Mouse (Mus musculus) gastrocnemius, postnatal 25 days (tissue): ENCODE measurements around the gene Cox6b1. TPM values are rescaled to one million over a fixed set of nuclear protein-coding genes. Genes with fewer than 3 reads are reported as not detected.

ENCODE experiments used
- DNase-seq: peaks from one replicate; pipeline ENCODE4 v3.0.0; 2022
- total RNA-seq, 2 experiments: library from RNA; stranded (reverse); gene quantifications; 1 replicate in 1 of 2; 2 replicates in 1 of 2; pipeline ENCODE4 v1.2.3; 2021

Gene Cox6b1
- total RNA-seq, 2 experiments from 2014 or later = 1,459 to 1,684 TPM

- DNase-seq = no peak
These were observed 15.9 kb downstream of the Cox6b1 start for GRCm38 (mm10) chr7:30610043-30610442.

- no peak for DNase-seq
These were observed 17.5 kb downstream of the Cox6b1 start for GRCm38 (mm10) chr7:30608476-30608875.

GRCm38 (mm10) chr7:30607706-30608309 is 18.1 kb downstream of the Cox6b1 start:
- DNase-seq = no peak

- no peak for DNase-seq
These were observed 21.0 kb downstream of the Cox6b1 start for GRCm38 (mm10) chr7:30604944-30605343.

- DNase-seq = no peak
These were observed 21.5 kb downstream of the Cox6b1 start for GRCm38 (mm10) chr7:30604424-30604823.

- no peak for DNase-seq
These were observed 23.4 kb downstream of the Cox6b1 start for GRCm38 (mm10) chr7:30602583-30602982.

GRCm38 (mm10) chr7:30600651-30601050 is 25.3 kb downstream of the Cox6b1 start:
- no peak for DNase-seq

GRCm38 (mm10) chr7:30599933-30600353 is 26.0 kb downstream of the Cox6b1 start:
- peak; percentile 81 for DNase-seq

- no peak for DNase-seq
These were observed 27.2 kb downstream of the Cox6b1 start, which contains the start of gene Zbtb32 for GRCm38 (mm10) chr7:30598786-30599185. Gene Zbtb32, minus strand, starts transcription at chr7:30598909.

GRCm38 (mm10) chr7:30596811-30597210 is 29.1 kb downstream of the Cox6b1 start:
- DNase-seq = no peak

GRCm38 (mm10) chr7:30596093-30596492 is 29.9 kb downstream of the Cox6b1 start:
- DNase-seq = no peak

GRCm38 (mm10) chr7:30594510-30595024 is 31.4 kb downstream of the Cox6b1 start:
- no peak for DNase-seq

GRCm38 (mm10) chr7:30593579-30594509 is 32.1 kb downstream of the Cox6b1 start:
- DNase-seq = no peak

GRCm38 (mm10) chr7:30592772-30593423 is 33.1 kb downstream of the Cox6b1 start:
- no peak for DNase-seq

- DNase-seq = no peak
These were observed 34.4 kb downstream of the Cox6b1 start for GRCm38 (mm10) chr7:30591605-30591951.

GRCm38 (mm10) chr7:30590927-30591604 is 34.9 kb downstream of the Cox6b1 start:
- no peak for DNase-seq

GRCm38 (mm10) chr7:30589435-30590301 is 36.3 kb downstream of the Cox6b1 start:
- peak; percentile 78 for DNase-seq

GRCm38 (mm10) chr7:30588676-30589434 is 37.1 kb downstream of the Cox6b1 start, which contains the start of gene Kmt2b:
Gene Kmt2b, minus strand, starts transcription at chr7:30588726.
- peak; percentile 98 for DNase-seq

GRCm38 (mm10) chr7:30587842-30588667 is 37.9 kb downstream of the Cox6b1 start:
- no peak for DNase-seq
